Mouse (Mus musculus): ENCODE data around the gene Nck1.

DNA sequence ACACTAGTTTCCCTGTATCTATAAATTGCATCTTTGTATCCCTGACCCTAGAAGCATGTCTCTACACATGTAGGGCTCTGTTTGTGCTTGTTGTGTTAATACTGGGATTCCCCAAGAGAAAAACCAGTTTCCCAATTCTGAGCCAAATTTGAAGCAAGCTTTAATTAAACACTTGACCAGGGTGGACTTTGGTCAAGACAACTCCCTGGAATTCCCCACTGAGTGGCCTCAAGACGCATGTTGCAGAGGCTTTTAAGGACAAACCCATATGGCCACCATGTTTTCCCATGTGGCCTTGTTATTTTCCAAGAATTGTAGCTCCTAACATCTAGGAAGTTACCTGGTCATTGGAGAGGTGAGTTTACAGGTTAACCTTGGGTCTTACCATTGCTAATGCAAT is 71.9 kb downstream of the Nck1 start:
- TF ChIP-seq ETS1 (conservative IDR thresholded peaks at IDR 0.05; ENCODE audit: low read depth, low read length) (no peak), CHD2 (IDR thresholded peaks at IDR 0.05; ENCODE audit: low read length) (no peak), MEF2A (IDR thresholded peaks at IDR 0.05; ENCODE audit: borderline replicate concordance, low read depth, low read length) (no peak), EP300 (IDR thresholded peaks at IDR 0.05; ENCODE audit: low read length) (no peak), SIN3A (IDR thresholded peaks at IDR 0.05; ENCODE audit: low read length) (no peak), POLR2A (IDR thresholded peaks at IDR 0.05; ENCODE audit: low read depth, low read length) (no peak), HCFC1 (IDR thresholded peaks at IDR 0.05; ENCODE audit: low read depth, low read length) (no peak)
